In genomic region chr2:21693807-21694594, GRCm38 (mm10) we compare ENCODE assay signal across 20 mouse cellular contexts.
DNase-seq lines count a peak whose midpoint lies in the region; ATAC-seq and TF ChIP-seq lines count a peak whose summit lies in the region.
"Had no signal": no experiment of that assay in that cellular context is flagged by ENCODE, and none has a peak within 500 bp of the region (broad histone marks: within the 10 kb centered on the region; RNA-seq: fewer than 3 reads in every experiment).

No protein-coding gene starts in this region.

- ATAC-seq in hindbrain, embryonic 12.5 days (ENCODE audit: low FRiP score): no peak

- TF ChIP-seq CTCF in kidney, adult 2 months (conservative IDR thresholded peaks at IDR 0.05; ENCODE audit: insufficient read depth, insufficient read length, low read depth, low read length): no peak

- H3K36me3 ChIP-seq in kidney, adult 2 months (ENCODE audit: control insufficient read depth, insufficient read depth, low read length): no peaks in the 10 kb centered on the region
- no peaks in the 10 kb centered on the region for H3K36me3 ChIP-seq in hindbrain, embryonic 12.5 days
- H3K36me3 ChIP-seq: embryonic facial prominence, embryonic 10.5 days; liver, embryonic 15.5 days; stomach, embryonic 15.5 days had no signal

- H3K9me3 ChIP-seq in hindbrain, embryonic 12.5 days (replicated peaks): no peaks in the 10 kb centered on the region
- H3K9me3 ChIP-seq: embryonic facial prominence, embryonic 10.5 days; liver, embryonic 15.5 days; stomach, embryonic 15.5 days had no signal

- no peak overlapping the region for H3K27ac ChIP-seq in kidney, adult 2 months (ENCODE audit: insufficient read depth, low read depth, low read length)
- H3K27ac ChIP-seq in hindbrain, embryonic 12.5 days: no peak overlapping the region
- H3K27ac ChIP-seq: embryonic facial prominence, embryonic 10.5 days; liver, embryonic 15.5 days; stomach, embryonic 15.5 days had no signal

- DNase-seq in cerebellum, adult 11-12 months: peak; percentile 38
- no peak for DNase-seq in cerebellum, adult 8-10 months
- peak; percentile 16 for DNase-seq in kidney, postnatal 10 days
- no peak for DNase-seq in kidney, adult 2 months
- peak; percentile 60 for DNase-seq in brain, adult 2 months (ENCODE audit: low read depth, low spot score)
- DNase-seq in cerebellum, postnatal 36 days: peak; percentile 24 to 42
- no peak for DNase-seq in layer of hippocampus, postnatal 10 days (ENCODE audit: low spot score in 2 of 2)
- DNase-seq: adrenal gland, postnatal 25 days; heart, postnatal 10 days; layer of hippocampus, postnatal 36 days; midbrain, embryonic 14.5 days; right cerebral cortex, postnatal 14 days; spleen, adult 18-20 months; thymus, adult 2 months had no signal

- TF ChIP-seq POLR2A in kidney, adult 2 months (IDR thresholded peaks at IDR 0.05; ENCODE audit: low read depth, low read length): no peak

- H3K9ac ChIP-seq in hindbrain, embryonic 12.5 days: no peak overlapping the region
- H3K9ac ChIP-seq: liver, embryonic 15.5 days; stomach, embryonic 15.5 days had no signal

- no peaks in the 10 kb centered on the region for H3K27me3 ChIP-seq in kidney, adult 2 months (replicated peaks; ENCODE audit: control insufficient read depth, insufficient read depth, low read length)
- H3K27me3 ChIP-seq in hindbrain, embryonic 12.5 days: no peaks in the 10 kb centered on the region
- H3K27me3 ChIP-seq: liver, embryonic 15.5 days; stomach, embryonic 15.5 days had no signal

- no peak overlapping the region for H3K4me2 ChIP-seq in hindbrain, embryonic 12.5 days (replicated peaks)
- H3K4me2 ChIP-seq: heart, embryonic 11.5 days; liver, embryonic 15.5 days; stomach, embryonic 15.5 days had no signal

- no peaks in the 10 kb centered on the region for H3K4me1 ChIP-seq in kidney, adult 2 months (ENCODE audit: control insufficient read depth, insufficient read depth, low read length)
- no peaks in the 10 kb centered on the region for H3K4me1 ChIP-seq in hindbrain, embryonic 12.5 days
- H3K4me1 ChIP-seq: embryonic facial prominence, embryonic 10.5 days; liver, embryonic 15.5 days; stomach, embryonic 15.5 days had no signal

- WGBS in kidney, adult 2 months: 20% methylated on average over 5 of the region's 5 CpGs
- 74% methylated on average over 5 of the region's 5 CpGs for WGBS in hindbrain, embryonic 12.5 days

- no peak overlapping the region for H3K4me3 ChIP-seq in kidney, adult 2 months (ENCODE audit: insufficient read depth, low read depth, low read length)
- H3K4me3 ChIP-seq in hindbrain, embryonic 12.5 days: no peak overlapping the region
- H3K4me3 ChIP-seq: embryonic facial prominence, embryonic 10.5 days; liver, embryonic 15.5 days; myocyte; stomach, embryonic 15.5 days had no signal

Comparison
In these comparisons a context has a peak if more than half of its experiments do, and no peak if none do; other contexts are left out.
1. DNase-seq: peak in cerebellum, adult 11-12 months (single experiment), kidney, postnatal 10 days (single experiment), brain, adult 2 months (single experiment) and cerebellum, postnatal 36 days (2 of 2); none in cerebellum, adult 8-10 months (single experiment), kidney, adult 2 months (single experiment) and layer of hippocampus, postnatal 10 days (0 of 2).